Mouse (Mus musculus): ENCODE results near the gene Pak1.

DNA sequence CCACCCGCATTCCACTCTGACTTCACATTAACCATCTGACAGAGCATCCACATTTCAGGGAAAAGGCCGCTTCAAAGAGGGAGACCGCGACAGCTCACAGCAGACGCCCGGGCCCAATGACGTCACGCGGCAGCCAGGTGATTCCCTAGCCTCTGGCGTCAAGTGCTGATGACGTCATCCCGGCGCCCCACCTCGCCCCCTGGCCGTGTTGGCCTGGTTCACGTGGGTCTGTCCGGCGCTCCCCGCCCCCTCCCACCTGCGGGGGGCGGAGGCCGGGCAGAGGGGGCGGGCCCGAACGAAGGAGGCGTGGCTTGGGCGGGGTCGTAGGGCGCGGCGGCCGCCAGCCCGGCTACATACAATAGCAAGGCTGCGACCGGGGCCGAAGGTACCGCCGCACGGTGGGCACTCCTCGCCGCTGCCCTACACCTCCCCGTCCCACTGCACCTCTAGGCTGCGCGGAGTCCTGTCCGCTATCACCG is at the start of gene Pak1:
- TF ChIP-seq POLR2A (IDR thresholded peaks at IDR 0.05; ENCODE audit: insufficient read depth, low read depth, low read length) (no peak), EP300 (IDR thresholded peaks at IDR 0.05; ENCODE audit: insufficient read depth, low read depth, low read length) (no peak), CTCF (IDR thresholded peaks at IDR 0.05) (no peak)
